In genomic region chr1:42398461-42399154, GRCm38 (mm10) we compare ENCODE assay signal across 21 mouse cellular contexts.
DNase-seq lines count a peak whose midpoint lies in the region; ATAC-seq and TF ChIP-seq lines count a peak whose summit lies in the region.
"Had no signal": no experiment of that assay in that cellular context is flagged by ENCODE, and none has a peak within 500 bp of the region (broad histone marks: within the 10 kb centered on the region; RNA-seq: fewer than 3 reads in every experiment).

No protein-coding gene starts in this region.

- no peaks in the 10 kb centered on the region for H3K36me3 ChIP-seq in hindbrain, embryonic 11.5 days (ENCODE audit: control insufficient read depth, insufficient read depth, low read length)
- no peaks in the 10 kb centered on the region for H3K36me3 ChIP-seq in hindbrain, postnatal 0 days (ENCODE audit: insufficient read depth, low read length)
- no peaks in the 10 kb centered on the region for H3K36me3 ChIP-seq in forebrain, embryonic 14.5 days (ENCODE audit: control insufficient read depth, insufficient read depth, low read length)
- H3K36me3 ChIP-seq in midbrain, embryonic 15.5 days (replicated peaks): no peaks in the 10 kb centered on the region

- DNase-seq in hindbrain, embryonic 11.5 days (ENCODE audit: low spot score): peak; percentile 41
- DNase-seq in hindbrain, postnatal 0 days (ENCODE audit: low spot score): no peak
- DNase-seq in embryo, embryonic 11 days: peak; percentile 21
- DNase-seq in forebrain, embryonic 14.5 days (ENCODE audit: low spot score): peak; percentile 58
- DNase-seq in gastrocnemius, postnatal 4 days (ENCODE audit: low spot score in 2 of 2): no peak
- no peak for DNase-seq in urinary bladder, adult 2 months (ENCODE audit: low spot score)
- DNase-seq in liver: no peak
- DNase-seq: adrenal gland, postnatal 36 days; cerebellum, adult 9-10 months; heart, postnatal 4 days; layer of hippocampus, postnatal 36 days; lung, embryonic 14.5 days; right cerebral cortex, postnatal 14 days; thymus, postnatal 25 days had no signal

- WGBS in hindbrain, embryonic 11.5 days: 25% methylated on average over 8 of the region's 8 CpGs
- WGBS in hindbrain, postnatal 0 days: 25% methylated on average over 8 of the region's 8 CpGs
- WGBS in forebrain, embryonic 14.5 days: 15% methylated on average over 8 of the region's 8 CpGs
- 28% methylated on average over 8 of the region's 8 CpGs for WGBS in midbrain, embryonic 15.5 days

- H3K27ac ChIP-seq in hindbrain, embryonic 11.5 days (ENCODE audit: low read depth, low read length): no peak overlapping the region; the same call in 1 of the 2 replicates
- no peak overlapping the region for H3K27ac ChIP-seq in hindbrain, postnatal 0 days
- H3K27ac ChIP-seq in forebrain, embryonic 14.5 days (ENCODE audit: low read depth, low read length): no peak overlapping the region
- H3K27ac ChIP-seq in midbrain, embryonic 15.5 days: no peak overlapping the region
- H3K27ac ChIP-seq: kidney, postnatal 0 days; stomach, postnatal 0 days had no signal

- no peaks in the 10 kb centered on the region for H3K9me3 ChIP-seq in hindbrain, embryonic 11.5 days (ENCODE audit: control insufficient read depth, low read length)
- no peaks in the 10 kb centered on the region for H3K9me3 ChIP-seq in hindbrain, postnatal 0 days (ENCODE audit: low read length)
- H3K9me3 ChIP-seq in forebrain, embryonic 14.5 days (replicated peaks; ENCODE audit: control insufficient read depth, low read length): no peaks in the 10 kb centered on the region
- no peaks in the 10 kb centered on the region for H3K9me3 ChIP-seq in midbrain, embryonic 15.5 days

- H3K4me3 ChIP-seq in hindbrain, embryonic 11.5 days (ENCODE audit: low read depth, low read length): no peak overlapping the region
- no peak overlapping the region for H3K4me3 ChIP-seq in hindbrain, postnatal 0 days (ENCODE audit: low read length)
- H3K4me3 ChIP-seq in forebrain, embryonic 14.5 days (ENCODE audit: low read depth, low read length): no peak overlapping the region
- H3K4me3 ChIP-seq in midbrain, embryonic 15.5 days: no peak overlapping the region
- H3K4me3 ChIP-seq: erythroblast, embryonic 14.5 days had no signal

- H3K4me2 ChIP-seq in hindbrain, embryonic 11.5 days (replicated peaks; ENCODE audit: low read depth, low read length): no peak overlapping the region
- H3K4me2 ChIP-seq in hindbrain, postnatal 0 days (ENCODE audit: low read depth, low read length): no peak overlapping the region
- no peak overlapping the region for H3K4me2 ChIP-seq in forebrain, embryonic 14.5 days (ENCODE audit: low read length)
- no peak overlapping the region for H3K4me2 ChIP-seq in midbrain, embryonic 15.5 days
- H3K4me2 ChIP-seq: liver, embryonic 11.5 days; lung, embryonic 14.5 days had no signal

- TF ChIP-seq CTCF in hindbrain, postnatal 0 days (IDR thresholded peaks at IDR 0.05; ENCODE audit: low read depth): no peak

- no peak overlapping the region for H3K9ac ChIP-seq in hindbrain, embryonic 11.5 days (ENCODE audit: low read depth, low read length)
- no peak overlapping the region for H3K9ac ChIP-seq in hindbrain, postnatal 0 days (replicated peaks; ENCODE audit: low read length)
- H3K9ac ChIP-seq in forebrain, embryonic 14.5 days (ENCODE audit: low read length): no peak overlapping the region
- H3K9ac ChIP-seq in midbrain, embryonic 15.5 days: no peak overlapping the region
- H3K9ac ChIP-seq: lung, embryonic 14.5 days had no signal

- H3K27me3 ChIP-seq in hindbrain, embryonic 11.5 days (ENCODE audit: control insufficient read depth, insufficient read depth, low read length): no peaks in the 10 kb centered on the region
- H3K27me3 ChIP-seq in hindbrain, postnatal 0 days (ENCODE audit: insufficient read depth, low read length): no peaks in the 10 kb centered on the region
- no peaks in the 10 kb centered on the region for H3K27me3 ChIP-seq in forebrain, embryonic 14.5 days (replicated peaks; ENCODE audit: control insufficient read depth, insufficient read depth, low read length)
- no peaks in the 10 kb centered on the region for H3K27me3 ChIP-seq in midbrain, embryonic 15.5 days (replicated peaks)

- H3K4me1 ChIP-seq in hindbrain, embryonic 11.5 days (replicated peaks; ENCODE audit: control insufficient read depth, insufficient read depth, low read length): no peaks in the 10 kb centered on the region
- H3K4me1 ChIP-seq in hindbrain, postnatal 0 days (ENCODE audit: insufficient read depth, low read length): no peaks in the 10 kb centered on the region
- no peaks in the 10 kb centered on the region for H3K4me1 ChIP-seq in forebrain, embryonic 14.5 days (ENCODE audit: control insufficient read depth, insufficient read depth, low read length)
- H3K4me1 ChIP-seq in midbrain, embryonic 15.5 days: no peaks in the 10 kb centered on the region

- peak; percentile 80 for ATAC-seq in hindbrain, embryonic 11.5 days (ENCODE audit: low FRiP score)
- no peak for ATAC-seq in hindbrain, postnatal 0 days
- ATAC-seq in forebrain, embryonic 14.5 days: peak; percentile 74; the same call in 1 of the 2 replicates
- ATAC-seq in midbrain, embryonic 15.5 days (replicated peaks): peak; percentile 66; the same call in 1 of the 2 replicates
- ATAC-seq: intestine, postnatal 0 days; Patski had no signal

Comparison
In these comparisons a context has a peak if more than half of its experiments do, and no peak if none do; other contexts are left out.
1. DNase-seq: peak in hindbrain, embryonic 11.5 days (single experiment), embryo, embryonic 11 days (single experiment) and forebrain, embryonic 14.5 days (single experiment); none in hindbrain, postnatal 0 days (single experiment), gastrocnemius, postnatal 4 days (0 of 2), urinary bladder, adult 2 months (single experiment) and liver (single experiment).